Mouse (Mus musculus): ENCODE measurements around the gene Hsd17b11. TPM values are rescaled to one million over a fixed set of nuclear protein-coding genes. Genes with fewer than 3 reads are reported as not detected.

Gene Hsd17b11
- polyA plus RNA-seq, 1 experiment, result 41.4 TPM

- Histone ChIP-seq H3K4me1 (ENCODE audit: control insufficient read depth, insufficient read depth, low read length) (no peaks in the 10 kb centered on the region), H3K27ac (ENCODE audit: insufficient read depth, low read length) (no peak overlapping the region), H3K4me3 (ENCODE audit: insufficient read depth, low read length) (no peak overlapping the region)
- TF ChIP-seq CTCF (IDR thresholded peaks at IDR 0.05; ENCODE audit: extremely low read depth, insufficient read depth, low read length), result no peak
- TF ChIP-seq POLR2A (IDR thresholded peaks at IDR 0.05; ENCODE audit: extremely low read depth, insufficient read depth, low read length), result no peak
Observed at GRCm38 (mm10) chr5:103998739-103999138, 23.0 kb downstream of the Hsd17b11 start.

GRCm38 (mm10) chr5:103995181-103995580, 26.5 kb downstream of the Hsd17b11 start:
- Histone ChIP-seq H3K4me3 (ENCODE audit: insufficient read depth, low read length) (no peak overlapping the region), H3K27ac (ENCODE audit: insufficient read depth, low read length) (no peak overlapping the region), H3K4me1 (ENCODE audit: control insufficient read depth, insufficient read depth, low read length) (no peaks in the 10 kb centered on the region)
- TF ChIP-seq CTCF (IDR thresholded peaks at IDR 0.05; ENCODE audit: extremely low read depth, insufficient read depth, low read length) (peak; percentile 37; the same call in 1 of the 2 replicates), POLR2A (IDR thresholded peaks at IDR 0.05; ENCODE audit: extremely low read depth, insufficient read depth, low read length) (no peak)

- Histone ChIP-seq H3K4me3 (ENCODE audit: insufficient read depth, low read length) (no peak overlapping the region), H3K27ac (ENCODE audit: insufficient read depth, low read length) (no peak overlapping the region), H3K4me1 (ENCODE audit: control insufficient read depth, insufficient read depth, low read length) (no peaks in the 10 kb centered on the region)
- TF ChIP-seq POLR2A (IDR thresholded peaks at IDR 0.05; ENCODE audit: extremely low read depth, insufficient read depth, low read length), result no peak
- TF ChIP-seq CTCF (IDR thresholded peaks at IDR 0.05; ENCODE audit: extremely low read depth, insufficient read depth, low read length), result no peak
Observed at GRCm38 (mm10) chr5:103994669-103995068, 27.1 kb downstream of the Hsd17b11 start.

- Histone ChIP-seq H3K4me3 (ENCODE audit: insufficient read depth, low read length) (no peak overlapping the region), H3K27ac (ENCODE audit: insufficient read depth, low read length) (no peak overlapping the region), H3K4me1 (ENCODE audit: control insufficient read depth, insufficient read depth, low read length) (no peaks in the 10 kb centered on the region)
- TF ChIP-seq CTCF (IDR thresholded peaks at IDR 0.05; ENCODE audit: extremely low read depth, insufficient read depth, low read length) (peak; percentile 25), POLR2A (IDR thresholded peaks at IDR 0.05; ENCODE audit: extremely low read depth, insufficient read depth, low read length) (no peak)
Observed at GRCm38 (mm10) chr5:103993601-103994000, 28.1 kb downstream of the Hsd17b11 start.

GRCm38 (mm10) chr5:103992831-103993230, 28.9 kb downstream of the Hsd17b11 start:
- no peak overlapping the region for H3K27ac ChIP-seq (ENCODE audit: insufficient read depth, low read length)
- TF ChIP-seq CTCF (IDR thresholded peaks at IDR 0.05; ENCODE audit: extremely low read depth, insufficient read depth, low read length), result no peak
- TF ChIP-seq POLR2A (IDR thresholded peaks at IDR 0.05; ENCODE audit: extremely low read depth, insufficient read depth, low read length), result no peak
- H3K4me1 ChIP-seq (ENCODE audit: control insufficient read depth, insufficient read depth, low read length), result no peaks in the 10 kb centered on the region

GRCm38 (mm10) chr5:103980705-103981560, 40.8 kb downstream of the Hsd17b11 start:
- H3K4me1 ChIP-seq (ENCODE audit: control insufficient read depth, insufficient read depth, low read length), result no peaks in the 10 kb centered on the region
- H3K27ac ChIP-seq (ENCODE audit: insufficient read depth, low read length), result no peak overlapping the region
- H3K4me3 ChIP-seq (ENCODE audit: insufficient read depth, low read length), result no peak overlapping the region
- TF ChIP-seq POLR2A (IDR thresholded peaks at IDR 0.05; ENCODE audit: extremely low read depth, insufficient read depth, low read length) (no peak), CTCF (IDR thresholded peaks at IDR 0.05; ENCODE audit: extremely low read depth, insufficient read depth, low read length) (no peak)

More at GRCm38 (mm10) chr5:103992831-103993230, 28.9 kb downstream of the Hsd17b11 start:
- H3K4me3 ChIP-seq (ENCODE audit: insufficient read depth, low read length), result no peak overlapping the region

- Histone ChIP-seq H3K27ac (ENCODE audit: insufficient read depth, low read length) (no peak overlapping the region), H3K4me3 (ENCODE audit: insufficient read depth, low read length) (no peak overlapping the region), H3K4me1 (ENCODE audit: control insufficient read depth, insufficient read depth, low read length) (no peaks in the 10 kb centered on the region)
- TF ChIP-seq POLR2A (IDR thresholded peaks at IDR 0.05; ENCODE audit: extremely low read depth, insufficient read depth, low read length), result no peak
- no peak for TF ChIP-seq CTCF (IDR thresholded peaks at IDR 0.05; ENCODE audit: extremely low read depth, insufficient read depth, low read length)
Observed at GRCm38 (mm10) chr5:103977907-103978570, 43.7 kb downstream of the Hsd17b11 start.

GRCm38 (mm10) chr5:103977297-103977696, 44.4 kb downstream of the Hsd17b11 start, which contains the start of gene Hsd17b13:
Hsd17b13 (minus strand) TSS chr5:103977410.
- no peak within 1 kb of the TSS for H3K27ac ChIP-seq (ENCODE audit: insufficient read depth, low read length)
- TF ChIP-seq CTCF (IDR thresholded peaks at IDR 0.05; ENCODE audit: extremely low read depth, insufficient read depth, low read length) (no peak), POLR2A (IDR thresholded peaks at IDR 0.05; ENCODE audit: extremely low read depth, insufficient read depth, low read length) (no peak)
- no peak within 1 kb of the TSS for H3K4me3 ChIP-seq (ENCODE audit: insufficient read depth, low read length)
- no peaks in the 10 kb centered on the region for H3K4me1 ChIP-seq (ENCODE audit: control insufficient read depth, insufficient read depth, low read length)

GRCm38 (mm10) chr5:103975736-103976135, 46.0 kb downstream of the Hsd17b11 start:
- H3K27ac ChIP-seq (ENCODE audit: insufficient read depth, low read length), result no peak overlapping the region
- no peaks in the 10 kb centered on the region for H3K4me1 ChIP-seq (ENCODE audit: control insufficient read depth, insufficient read depth, low read length)
- TF ChIP-seq CTCF (IDR thresholded peaks at IDR 0.05; ENCODE audit: extremely low read depth, insufficient read depth, low read length) (no peak), POLR2A (IDR thresholded peaks at IDR 0.05; ENCODE audit: extremely low read depth, insufficient read depth, low read length) (no peak)
- H3K4me3 ChIP-seq (ENCODE audit: insufficient read depth, low read length), result no peak overlapping the region
